Mouse (Mus musculus) left cerebral cortex, postnatal 36 days (tissue): ENCODE results near the gene 4933411K16Rik. TPM values are rescaled to one million over a fixed set of nuclear protein-coding genes. Genes with fewer than 3 reads are reported as not detected.

Source experiments
- DNase-seq, 2 experiments: peaks; one replicate each; pipeline ENCODE4 v3.0.0; 2021 to 2022; ENCODE audit warnings: low spot score in 2 of 2, mixed read lengths in 1 of 2
- intact Hi-C: fragments of 180-260 bp; cut with DNase I; formaldehyde crosslinking; loops from one replicate; pipeline ENCODE4 v1.15.1; 2025
- total RNA-seq, 2 experiments: library from RNA; stranded (reverse); gene quantifications; 2 replicates each; pipeline ENCODE4 v1.2.3; 2021

Gene 4933411K16Rik
- total RNA-seq, 2 experiments from 2014 or later: 0.62 to 0.86 TPM

DNA sequence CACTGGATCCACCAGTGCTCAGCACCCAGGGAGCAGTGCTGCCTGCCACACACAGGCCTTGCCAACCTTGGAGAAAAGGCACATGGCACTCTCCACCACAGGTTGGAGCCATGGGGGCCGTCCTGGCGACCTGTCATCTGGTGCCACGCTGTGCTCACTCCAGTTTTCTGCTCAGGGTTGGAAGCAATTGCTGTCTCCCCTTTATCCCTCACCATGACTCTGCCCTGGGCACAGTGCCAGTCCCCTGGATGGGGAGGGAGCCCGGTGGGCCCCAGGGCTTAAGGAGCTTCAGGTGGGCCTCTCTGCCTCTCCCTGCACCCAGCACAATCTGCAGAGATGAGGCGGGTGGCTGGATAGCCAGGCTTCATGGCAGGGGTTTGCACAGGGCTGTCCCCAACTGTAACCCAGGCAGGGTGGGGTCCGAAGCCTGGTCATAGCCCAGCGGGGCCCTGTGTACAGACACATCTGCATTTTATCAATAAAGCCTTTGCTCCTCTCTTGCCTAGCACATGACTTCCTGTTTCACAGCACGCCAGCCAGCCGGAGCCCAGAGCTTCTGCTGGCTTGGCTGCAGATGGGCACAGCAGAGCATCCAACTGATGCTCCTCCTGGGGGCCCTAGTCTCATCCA, 17.8 kb upstream of the 4933411K16Rik start:
- DNase-seq: no peak

DNA sequence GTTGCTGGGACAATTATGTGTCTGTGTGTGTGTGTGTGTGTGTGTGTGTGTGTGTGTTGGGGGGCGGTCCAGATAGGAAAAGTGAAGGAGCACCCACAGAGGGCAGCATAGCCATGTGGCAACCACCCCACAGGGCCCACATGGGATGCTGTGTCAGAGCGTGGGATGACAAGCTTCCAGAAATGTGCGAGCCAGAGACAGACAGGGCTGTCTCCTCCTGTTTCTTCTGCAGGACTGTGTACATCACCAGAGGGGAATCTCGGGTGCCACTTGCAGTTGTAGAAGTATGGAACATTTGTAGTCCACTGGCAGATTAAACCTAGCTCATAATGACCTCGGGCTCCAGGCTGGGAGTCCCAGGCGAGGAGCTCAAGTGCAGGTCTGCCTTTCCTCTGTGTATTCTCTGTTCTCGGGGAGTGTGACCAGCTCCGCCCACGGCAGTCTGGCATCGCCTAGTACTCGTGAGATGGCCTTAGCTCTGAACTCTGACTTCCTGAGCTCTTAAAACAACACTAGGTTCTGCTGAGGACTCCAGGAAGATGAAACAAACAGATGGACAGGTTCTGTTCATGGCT, 17.1 kb upstream of the 4933411K16Rik start:
- intact Hi-C loops: loop anchor here (1.0 to 5.0 kb wide), 3 partner anchors 34 to 132 kb away; partner anchors contain the start of gene Marveld1
- no peak for DNase-seq

More for the DNA sequence above, 17.8 kb upstream of the 4933411K16Rik start:
- intact Hi-C loops: no loop called here

DNA sequence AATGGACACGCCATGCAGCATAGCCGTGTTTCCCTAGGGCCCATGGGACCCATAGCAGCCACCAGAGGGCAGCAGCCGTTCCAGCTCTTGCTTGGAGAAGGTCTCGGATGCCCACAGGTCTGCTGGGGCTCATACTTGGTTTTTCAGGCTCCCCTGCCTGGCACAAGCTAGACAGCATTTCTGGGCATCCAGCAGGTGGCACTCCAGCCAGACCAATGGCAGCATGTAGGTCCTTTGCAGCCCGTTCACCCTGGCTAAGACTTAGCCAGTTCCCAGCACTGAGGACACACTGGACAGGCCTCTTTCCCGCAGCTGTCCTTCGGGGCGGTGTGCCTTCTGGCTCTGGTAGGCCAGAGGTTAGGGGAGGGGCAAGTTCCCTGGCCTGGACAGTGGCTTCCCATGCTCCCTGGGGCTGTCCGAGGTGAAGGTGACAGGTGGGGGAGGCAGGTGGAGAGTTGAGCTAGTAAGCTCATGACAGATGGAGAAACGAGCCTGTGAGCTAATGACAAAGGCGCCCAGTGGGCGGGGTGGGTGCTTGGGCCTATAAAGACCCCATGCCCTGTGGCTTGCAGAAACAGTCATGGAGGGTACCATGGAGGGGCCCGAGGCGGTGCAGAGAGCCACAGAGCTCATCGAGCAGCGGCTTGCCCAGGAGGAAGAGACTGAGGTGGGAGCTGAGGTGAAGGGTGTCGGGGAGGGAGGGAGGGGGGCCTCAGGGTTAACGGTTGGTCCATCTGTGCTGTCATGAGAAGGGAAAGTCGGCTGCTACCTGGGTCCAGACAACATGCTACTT, 16.4 kb upstream of the 4933411K16Rik start, which contains the start of gene Ankrd2:
Gene Ankrd2, plus strand, starts transcription at position 545 of the 793 bp plus-strand sequence.
- intact Hi-C loops: loop anchor here (1.0 to 5.0 kb wide), 3 partner anchors 34 to 132 kb away; partner anchors contain the start of gene Marveld1
- DNase-seq: peak; percentile 72 to 73

DNA sequence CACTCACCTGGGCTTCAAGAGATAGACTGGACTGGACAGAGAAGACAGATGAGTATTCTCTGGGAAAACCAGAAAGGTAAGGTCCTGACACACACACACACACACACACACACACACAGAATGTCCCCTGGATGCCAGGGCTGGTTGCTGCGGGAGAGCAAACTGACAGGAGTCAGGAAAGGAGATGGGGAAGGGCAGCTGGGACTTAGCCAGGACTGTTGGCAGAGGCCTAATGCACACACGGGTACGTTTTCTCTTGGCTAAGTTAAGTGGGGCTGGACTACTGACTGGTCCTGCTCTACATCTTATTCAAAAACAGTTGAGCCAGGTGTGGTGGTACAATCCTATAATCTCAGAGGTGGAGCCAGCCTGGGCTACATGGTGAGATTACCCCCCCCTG, 15.7 kb upstream of the 4933411K16Rik start:
- no peak for DNase-seq
- intact Hi-C loops: loop anchor here (5.0 kb wide), 2 partner anchors 111 to 131 kb away; partner anchors contain the start of gene Marveld1

DNA sequence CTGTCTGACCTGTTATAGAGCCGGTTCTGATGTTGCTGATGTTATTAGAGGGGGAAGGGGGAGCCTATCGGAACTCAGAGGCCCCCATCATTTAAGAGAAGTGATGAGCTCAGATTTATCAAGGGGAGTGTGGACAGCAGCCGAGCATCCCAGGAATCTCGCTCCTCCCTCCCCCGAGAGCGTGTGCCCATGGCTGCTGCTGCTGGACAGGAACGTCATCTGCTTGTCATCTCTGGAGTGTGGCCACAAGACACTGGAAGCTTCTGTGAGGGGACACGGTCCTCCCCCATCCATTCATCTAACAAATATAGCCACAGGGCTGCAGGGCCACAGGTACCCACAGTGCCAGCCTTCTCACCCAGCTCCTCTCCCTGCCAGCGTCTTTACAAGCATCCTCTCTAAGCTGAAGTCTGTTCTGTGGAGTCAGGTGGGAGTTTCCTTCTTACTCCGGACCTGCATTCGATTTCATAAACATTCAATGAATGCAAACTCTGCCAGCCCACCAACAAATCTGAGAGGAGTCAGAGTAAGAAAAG, 14.8 kb upstream of the 4933411K16Rik start:
- no peak for DNase-seq
- intact Hi-C loops: loop anchor here (5.0 kb wide), 2 partner anchors 110 to 130 kb away; partner anchors contain the start of gene Marveld1

DNA sequence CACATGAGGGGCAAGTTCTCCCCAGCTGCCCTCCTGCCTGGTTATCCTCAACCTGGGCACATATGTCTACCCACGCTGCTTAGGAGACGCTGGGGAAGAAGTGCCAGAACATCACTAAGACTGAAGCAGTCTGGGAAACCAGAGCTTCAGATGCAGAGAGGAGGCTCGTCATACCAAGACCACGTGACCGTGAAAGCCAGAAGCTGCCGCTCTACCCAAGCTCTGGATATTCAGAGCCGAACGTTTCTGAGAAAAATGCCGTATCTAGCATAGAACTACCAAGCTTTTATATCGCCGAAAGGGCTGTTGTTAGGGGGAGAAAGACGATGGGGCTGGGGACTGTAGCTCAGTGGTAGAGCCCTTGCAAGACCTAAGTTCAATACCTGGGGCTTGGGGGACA, 13.7 kb upstream of the 4933411K16Rik start:
- intact Hi-C loops: loop anchor here (5.0 kb wide), 2 partner anchors 109 to 129 kb away; partner anchors contain the start of gene Marveld1

DNA sequence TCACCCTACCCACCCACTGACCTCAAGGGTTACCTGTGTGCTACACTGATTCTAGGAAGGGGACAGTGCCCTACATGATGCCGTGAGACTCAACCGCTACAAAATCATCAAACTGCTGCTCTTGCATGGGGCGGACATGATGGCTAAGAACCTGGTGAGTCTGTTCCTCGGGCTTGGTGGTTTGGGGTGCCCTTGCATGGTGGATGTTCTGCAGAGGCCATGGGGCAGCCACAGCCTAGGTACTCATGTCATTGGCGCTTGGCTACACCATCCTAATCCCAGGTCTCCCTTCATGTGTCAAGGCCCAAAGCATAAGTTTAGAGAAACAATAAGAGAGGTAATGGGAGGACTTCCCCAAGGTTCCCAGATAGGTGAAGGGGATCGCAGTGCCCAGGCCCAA, 8.1 kb upstream of the 4933411K16Rik start:
- intact Hi-C loops: no loop called here

More for the DNA sequence above, 13.7 kb upstream of the 4933411K16Rik start:
- no peak for DNase-seq

DNA sequence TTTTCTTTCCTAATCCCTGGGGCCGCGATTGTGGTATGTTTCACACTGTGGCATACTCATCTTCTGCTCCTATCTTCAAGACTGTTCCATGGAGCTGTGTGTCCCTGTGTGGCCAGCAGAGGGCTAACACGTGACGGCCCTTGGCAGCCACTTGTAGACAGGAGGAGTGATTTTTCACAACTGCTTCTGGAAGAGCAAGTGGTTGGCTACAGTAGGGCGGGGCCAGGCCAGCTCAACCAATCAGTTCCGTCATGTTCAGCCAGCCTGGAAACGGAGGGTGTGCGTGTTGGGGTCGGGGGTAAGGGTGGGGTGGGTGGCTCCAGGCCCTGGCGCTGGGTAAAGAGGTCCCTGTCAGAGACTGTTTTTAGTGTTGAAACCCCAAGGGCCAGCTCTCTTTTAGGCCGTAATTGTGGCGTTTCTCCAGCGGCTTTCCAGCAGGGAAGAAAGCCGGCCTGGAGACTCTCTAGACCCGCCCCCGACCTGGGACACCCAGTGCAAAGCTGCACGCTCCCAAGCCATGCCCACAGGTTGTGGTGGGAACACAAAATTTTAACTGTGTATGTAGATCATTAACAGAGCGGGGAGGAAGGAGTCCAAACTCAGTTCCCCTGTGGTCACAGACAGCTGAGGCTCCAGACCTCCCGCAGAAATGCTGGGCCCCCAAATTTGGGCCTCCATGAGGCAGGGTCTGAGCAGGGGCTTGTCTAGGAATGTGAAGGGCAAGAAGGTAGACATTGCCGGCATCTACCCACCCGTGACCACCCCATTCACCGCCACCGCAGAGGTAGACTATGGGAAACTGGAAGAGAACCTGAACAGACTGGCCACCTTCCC, 6.6 kb upstream of the 4933411K16Rik start, which contains the start of gene Hoga1:
Gene Hoga1, plus strand, starts transcription at position 342 of the 834 bp plus-strand sequence.
- peak; percentile 21 for DNase-seq

More for the DNA sequence above, 8.1 kb upstream of the 4933411K16Rik start:
- DNase-seq: no peak

DNA sequence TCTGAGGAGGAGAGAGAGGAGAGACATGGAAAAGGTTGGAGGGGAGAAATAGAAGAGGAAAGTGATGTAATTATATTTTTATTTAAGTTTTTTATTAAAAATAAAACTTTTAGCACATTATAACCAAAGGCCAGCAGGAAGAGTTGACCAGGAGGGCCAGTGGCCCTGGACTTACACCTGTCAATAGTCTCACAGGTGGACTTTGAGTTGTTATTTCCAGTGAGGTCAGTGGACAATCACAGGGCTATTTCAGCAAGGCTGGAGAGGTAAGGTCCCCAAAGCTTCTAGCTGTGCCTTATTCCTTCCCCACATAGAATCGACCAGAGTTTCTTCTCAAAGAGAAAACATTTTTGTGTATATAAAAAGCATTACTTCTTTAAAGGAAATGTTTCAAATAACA, 1.8 kb upstream of the 4933411K16Rik start:
- intact Hi-C loops: no loop called here

More for the DNA sequence above, 6.6 kb upstream of the 4933411K16Rik start, which contains the start of gene Hoga1:
- intact Hi-C loops: no loop called here

DNA sequence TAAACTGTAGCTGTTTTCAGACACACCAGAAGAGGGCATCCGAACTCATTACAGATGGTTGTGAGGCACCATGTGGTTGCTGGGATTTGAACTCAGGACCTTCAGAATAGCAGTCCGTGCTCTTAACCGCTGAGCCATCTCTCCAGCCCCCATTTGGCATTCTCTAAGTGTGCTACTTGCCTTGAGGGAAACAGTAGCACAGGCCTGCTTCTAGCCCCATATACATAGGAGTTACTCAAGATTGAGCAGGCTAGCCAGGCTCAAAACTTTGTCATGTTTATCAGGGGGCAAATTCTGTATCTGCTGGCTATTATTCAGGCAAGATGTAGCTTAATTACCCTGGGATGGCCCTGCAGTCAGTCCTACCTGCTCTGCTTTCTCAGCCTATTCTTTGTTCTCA, 697 bp upstream of the 4933411K16Rik start:
- no peak for DNase-seq
- intact Hi-C loops: no loop called here

More for the DNA sequence above, 1.8 kb upstream of the 4933411K16Rik start:
- DNase-seq: no peak

DNA sequence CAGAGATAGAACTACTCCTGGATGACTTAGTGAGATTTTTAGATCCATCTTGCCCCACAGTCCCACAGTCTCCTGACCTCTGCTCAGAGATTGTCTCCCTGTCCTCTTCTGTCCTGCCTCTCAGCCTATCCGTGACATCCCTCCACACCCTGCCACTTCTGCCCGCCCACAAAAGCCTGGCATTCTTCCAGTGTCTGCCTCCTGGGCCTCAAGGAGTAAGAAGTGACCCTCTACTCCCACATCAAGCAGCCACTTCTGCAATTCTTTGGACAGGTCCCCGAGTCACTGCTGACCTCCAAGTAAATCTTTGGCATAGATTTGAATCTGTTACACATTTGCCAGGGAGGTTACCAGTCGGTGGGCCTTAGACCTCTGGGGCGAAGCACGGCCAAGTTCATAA, 2.2 kb downstream of the 4933411K16Rik start:
- DNase-seq: no peak
- intact Hi-C loops: no loop called here

DNA sequence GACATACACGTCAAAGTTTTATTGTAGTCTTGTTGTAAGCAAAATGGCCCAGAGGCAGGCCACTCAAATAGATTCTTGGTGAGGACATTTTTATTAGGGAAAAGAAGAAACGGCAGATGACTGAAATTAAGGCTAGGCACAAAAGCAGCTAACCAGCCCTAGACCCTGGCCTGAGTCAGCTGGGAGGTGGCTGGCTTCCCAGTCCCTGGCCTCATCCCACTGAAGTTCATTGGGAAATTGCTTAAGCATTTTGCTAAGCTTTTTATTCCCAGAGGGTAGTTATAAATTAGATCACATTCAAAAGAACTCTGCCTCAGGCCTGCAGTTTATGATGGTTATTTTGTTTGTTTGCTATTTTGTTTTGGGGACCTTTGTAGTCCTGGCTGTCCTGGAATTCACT, 3.8 kb downstream of the 4933411K16Rik start:
- no peak for DNase-seq
- intact Hi-C loops: no loop called here

DNA sequence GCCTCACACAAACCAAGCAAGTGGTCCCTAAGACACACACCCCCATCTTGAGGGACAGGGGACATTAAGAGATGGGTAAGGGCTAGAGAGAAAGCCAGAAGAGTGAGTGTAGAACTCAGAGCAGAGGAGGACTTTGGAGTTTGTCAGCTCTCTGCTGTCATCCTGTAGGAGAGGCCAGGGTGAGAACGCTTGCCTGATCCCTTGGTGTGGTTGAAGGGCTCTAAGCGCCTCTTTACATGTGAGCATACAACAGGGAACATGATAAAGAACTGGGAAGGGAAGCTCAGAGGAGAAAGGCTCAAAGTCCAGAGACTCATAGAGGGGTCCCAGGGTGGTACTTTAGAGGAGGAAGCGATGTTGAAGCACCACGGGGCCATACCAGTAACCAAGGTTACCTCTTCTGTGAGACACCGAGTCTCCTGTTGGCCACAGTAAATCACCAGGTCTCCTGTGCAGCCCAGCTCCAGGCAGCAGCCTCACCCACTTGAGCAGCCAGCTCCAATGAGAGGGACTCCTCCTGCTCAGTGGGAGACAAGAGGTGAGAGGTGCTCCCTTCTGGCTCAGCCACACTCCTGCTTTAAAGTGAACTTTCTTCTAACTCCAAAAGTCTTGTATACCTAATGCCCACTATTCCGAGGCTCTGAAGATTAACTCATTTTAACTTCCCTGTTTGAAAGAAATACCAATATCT, 4.8 kb downstream of the 4933411K16Rik start:
- no peak for DNase-seq
- intact Hi-C loops: no loop called here

DNA sequence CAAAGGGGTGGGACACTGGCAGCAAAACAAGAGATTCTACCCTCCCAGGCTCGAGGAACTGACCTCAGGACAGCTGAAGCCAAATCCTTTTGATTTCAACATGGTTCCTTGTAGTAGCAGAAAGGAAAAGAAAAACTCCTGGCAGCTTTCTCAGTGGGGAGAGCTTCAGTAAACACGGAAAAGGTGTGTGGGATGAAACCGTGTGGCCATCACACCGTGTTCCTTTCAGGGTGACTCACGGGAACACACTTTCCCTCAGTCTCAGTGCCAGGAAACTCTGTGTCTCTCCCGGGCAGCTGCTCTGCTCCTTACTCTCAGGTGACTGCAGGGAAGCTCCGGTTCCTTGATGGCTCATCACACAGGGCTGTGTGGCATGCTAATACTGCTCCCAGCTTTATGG, 6.4 kb downstream of the 4933411K16Rik start:
- intact Hi-C loops: no loop called here
- peak in 1 of 2 experiments; percentile 26 for DNase-seq

DNA sequence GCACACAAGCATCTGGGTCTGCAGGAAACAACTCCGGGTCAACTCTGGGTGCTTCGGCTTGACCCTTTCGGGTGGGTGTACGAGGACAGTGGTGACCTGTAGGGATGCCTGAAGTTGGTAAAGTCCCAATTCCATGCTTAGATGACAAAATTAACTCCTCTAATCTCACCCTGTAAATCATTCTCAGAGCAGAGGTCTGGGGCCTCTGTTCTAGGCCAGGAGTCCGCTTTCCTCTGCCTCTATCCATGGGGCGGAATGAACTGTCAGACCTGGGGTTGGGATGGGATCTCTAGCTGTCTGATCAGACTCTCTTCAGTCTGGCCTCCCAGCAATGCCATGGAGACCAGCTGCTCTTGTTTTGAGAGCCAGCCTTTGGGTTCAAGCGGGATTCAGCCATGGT, 9.4 kb downstream of the 4933411K16Rik start:
- no peak for DNase-seq
- intact Hi-C loops: no loop called here

DNA sequence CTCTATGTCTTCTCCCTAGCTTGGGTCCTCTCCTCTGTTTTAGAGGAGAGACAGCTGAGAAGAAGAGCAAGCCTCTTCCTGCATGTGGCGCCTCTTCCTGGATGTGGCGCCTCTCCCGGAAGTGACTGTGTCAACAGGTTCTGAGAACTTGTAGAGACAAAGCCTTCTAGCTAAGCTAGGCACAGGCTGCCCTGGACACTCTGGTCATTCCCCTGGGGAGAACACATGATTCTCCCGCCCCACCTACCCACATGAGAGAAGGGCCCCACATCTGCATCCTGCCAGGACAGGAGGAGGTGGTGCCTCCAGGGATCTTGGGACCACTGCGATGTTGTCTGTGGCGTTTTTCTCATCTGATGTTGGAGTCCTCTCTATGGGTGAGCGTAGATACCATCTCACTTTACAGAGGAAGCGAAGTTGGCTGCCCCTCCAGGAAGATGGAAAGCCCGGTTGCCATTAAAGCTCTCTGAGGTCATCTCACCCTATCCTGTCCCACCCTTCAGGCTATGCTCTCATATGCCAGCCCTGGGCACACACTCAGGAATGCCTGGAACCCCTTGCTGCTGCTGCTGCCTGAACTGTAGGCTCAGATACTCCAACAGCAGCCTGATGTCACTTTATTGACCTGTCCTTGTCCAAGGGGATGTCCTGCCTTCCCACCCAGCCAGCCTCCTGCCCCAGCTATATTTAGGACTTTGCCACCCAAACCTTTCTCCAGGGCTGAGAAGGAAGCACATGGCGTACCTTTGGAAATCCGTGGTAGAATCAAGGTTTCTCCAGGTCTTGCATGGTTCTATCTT, 16.6 kb downstream of the 4933411K16Rik start:
- no peak for DNase-seq
- intact Hi-C loops: loop anchor here (1.0 kb wide), 1 partner anchor 33 kb away; the partner anchor contains the start of gene Ankrd2

DNA sequence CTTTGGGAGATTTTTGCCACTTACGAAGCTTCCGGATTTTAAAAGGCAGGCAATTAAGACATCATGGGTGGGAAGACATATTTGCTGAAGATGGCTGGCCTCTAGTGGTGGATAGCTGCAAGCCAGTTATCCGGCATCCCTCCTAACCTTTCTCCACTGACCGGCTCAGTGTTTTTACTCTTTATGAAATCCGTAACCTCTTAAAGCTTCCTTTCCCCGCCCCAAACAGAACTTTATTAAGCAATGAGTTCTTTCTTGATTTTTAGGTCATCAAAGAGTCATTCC, 17.1 kb downstream of the 4933411K16Rik start:
- no peak for DNase-seq
- intact Hi-C loops: loop anchor here (1.0 kb wide), 1 partner anchor 34 kb away; the partner anchor contains the start of gene Ankrd2

DNA sequence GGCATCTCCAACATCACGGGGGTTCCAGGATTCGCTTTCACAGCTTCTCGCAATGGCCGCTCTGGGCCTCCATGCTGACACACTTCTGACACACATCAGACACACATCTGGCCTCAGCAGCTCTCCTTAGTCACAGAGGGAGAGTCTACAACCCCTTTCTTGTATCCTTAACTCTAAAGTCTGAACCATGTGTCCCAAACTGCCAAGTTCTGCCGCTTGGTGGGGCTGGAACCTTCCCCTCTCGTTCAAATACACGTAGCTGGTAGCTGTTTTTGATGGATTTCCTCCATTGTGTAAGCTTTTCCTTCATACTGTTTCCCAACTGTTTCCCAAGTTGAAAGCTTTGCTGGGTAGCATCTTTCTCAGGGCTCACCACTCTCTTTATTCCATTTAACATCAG, 19.2 kb downstream of the 4933411K16Rik start:
- DNase-seq: no peak
- intact Hi-C loops: no loop called here
